Mouse (Mus musculus) forebrain, embryonic 15.5 days (tissue): ENCODE data around the gene Olfr533. TPM values are rescaled to one million over a fixed set of nuclear protein-coding genes. Genes with fewer than 3 reads are reported as not detected.
"Not testable (repeated sequence)": the region's sequence is repeated elsewhere in the genome, so short reads cannot be mapped to it uniquely, and the experiment has no call there.

ENCODE experiments used
- ATAC-seq: fragments of 200-750 bp; cut with Nextera tagmentation; replicated peaks from 2 replicates; pipeline ENCODE4 v1.8.0; 2017; ENCODE audit warnings: mild to moderate bottlenecking, moderate TSS enrichment, moderate library complexity
- H3K27ac ChIP-seq: fragments of 300-500 bp; sonication (generic); replicated peaks from 2 replicates; pipeline ENCODE4 v1.5.1; 2015; ENCODE audit warnings: mild to moderate bottlenecking, inconsistent platforms
- H3K27me3 ChIP-seq: fragments of 300-500 bp; sonication (generic); 2 replicates; pipeline ENCODE4 v1.6.1; 2015; ENCODE audit warnings: inconsistent platforms
- H3K36me3 ChIP-seq: fragments of 300-500 bp; sonication (generic); 2 replicates; pipeline ENCODE4 v1.6.1; 2015; ENCODE audit warnings: mild to moderate bottlenecking, inconsistent platforms
- H3K4me1 ChIP-seq: fragments of 300-500 bp; sonication (generic); 2 replicates; pipeline ENCODE4 v1.6.1; 2015; ENCODE audit warnings: inconsistent platforms
- H3K4me2 ChIP-seq: fragments of 300-500 bp; sonication (generic); replicated peaks from 2 replicates; pipeline ENCODE4 v1.6.1; 2015; ENCODE audit warnings: mild to moderate bottlenecking, inconsistent platforms
- H3K4me3 ChIP-seq: fragments of 300-500 bp; sonication (generic); 2 replicates; pipeline ENCODE4 v1.5.1; 2015; ENCODE audit warnings: mild to moderate bottlenecking, inconsistent platforms
- H3K9ac ChIP-seq: fragments of 300-500 bp; sonication (generic); replicated peaks from 2 replicates; pipeline ENCODE4 v1.6.1; 2015; ENCODE audit warnings: mild to moderate bottlenecking, inconsistent platforms
- H3K9me3 ChIP-seq: fragments of 300-500 bp; sonication (generic); 2 replicates; pipeline ENCODE4 v1.6.1; 2016; ENCODE audit warnings: inconsistent platforms
- WGBS: fragments of 180-500 bp; shearing (Covaris S2); methylation state at CpG from one replicate; pipeline ENCODE4 v1.1.7; 2015; ENCODE audit warnings: mixed read lengths; 5-methylcytosine and 5-hydroxymethylcytosine counted together
- polyA plus RNA-seq: library from polyadenylated mRNA; unstranded; fragments of >200 nt; fragmentation: Nextera tagmentation; extraction: Ambion mirVana; gene quantifications from 2 replicates; pipeline ENCODE4 v1.2.1, GENCODE M21; 2015

Gene Olfr533
- polyA plus RNA-seq = not detected in 2 replicates

DNA sequence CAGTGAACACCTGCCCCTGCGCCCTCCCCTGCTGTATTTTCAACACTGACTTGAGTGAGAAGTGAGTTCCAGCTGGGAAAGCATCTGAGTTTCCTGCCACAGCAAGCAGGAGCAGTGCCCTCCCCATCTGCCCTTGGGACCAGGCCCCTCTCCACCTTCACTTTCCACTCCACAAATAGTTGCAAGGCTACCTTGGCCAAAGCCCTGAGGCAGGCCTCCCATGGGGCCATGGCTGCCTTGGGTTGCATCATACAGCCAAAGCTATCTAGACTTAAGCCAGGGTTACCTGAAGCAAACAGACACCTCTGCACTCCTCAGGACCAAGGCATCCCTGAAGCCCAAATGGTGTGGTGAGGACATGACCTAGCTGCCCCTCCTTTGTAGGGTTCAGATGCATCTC is at the start of gene Olfr533:
Gene Olfr533 (plus strand): TSS at position 301 of the 400 bp plus-strand sequence.
- WGBS = 67% methylated on average over 1 of the region's 1 CpGs
- ATAC-seq, H3K9ac ChIP-seq: not testable (repeated sequence)

DNA sequence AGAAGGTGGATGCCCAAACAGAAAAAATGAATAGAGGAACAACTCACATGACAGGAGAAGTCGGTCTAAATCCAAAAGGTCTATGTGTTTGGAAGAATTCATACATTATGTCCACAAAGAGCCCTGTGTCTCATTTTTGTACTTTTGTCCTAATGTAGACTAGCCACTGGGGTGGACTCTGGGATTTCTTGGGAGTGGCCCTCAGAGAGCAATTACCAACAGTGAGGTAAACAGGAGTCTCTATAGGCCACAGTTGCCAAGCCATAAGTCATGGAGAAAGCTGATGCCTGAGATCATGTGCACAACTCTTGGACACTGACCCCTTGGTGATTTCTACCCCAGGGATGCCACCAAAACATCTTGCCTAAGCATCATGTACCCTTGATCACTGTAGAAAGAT is 41.6 kb upstream of the Olfr533 start, which contains the start of gene Olfr532:
Gene Olfr532 (minus strand): TSS at position 101 of the 400 bp plus-strand sequence.
- 89% methylated on average over 1 of the region's 1 CpGs for WGBS
- H3K4me2 ChIP-seq = no peak within 1 kb of the TSS

More for the DNA sequence above, at the start of gene Olfr533:
- H3K9me3 ChIP-seq, H3K36me3 ChIP-seq, H3K4me3 ChIP-seq, H3K27ac ChIP-seq, H3K27me3 ChIP-seq, H3K4me2 ChIP-seq, H3K4me1 ChIP-seq: not testable (repeated sequence)

DNA sequence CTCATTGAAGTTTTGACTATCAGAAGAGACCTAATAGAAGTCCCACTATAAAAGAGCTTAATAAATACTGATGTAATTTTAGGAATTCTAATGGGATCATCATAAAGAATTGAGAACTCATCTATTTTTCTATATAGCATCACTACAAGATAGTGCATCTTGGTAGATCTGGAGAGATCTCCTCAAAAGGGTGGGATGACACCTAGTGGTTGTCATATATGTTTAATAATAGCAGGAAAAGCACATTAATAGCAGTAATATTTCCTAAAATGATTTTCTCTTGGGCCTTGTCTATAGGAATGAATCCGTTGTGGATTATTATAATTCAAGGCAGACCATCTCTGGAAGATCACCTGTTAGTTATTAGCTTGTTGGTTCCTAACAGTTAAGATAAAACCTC is 20.0 kb upstream of the Olfr533 start:
- Histone ChIP-seq H3K4me3 (no peak overlapping the region), H3K27me3 (no peaks in the 10 kb centered on the region), H3K9me3 (no peaks in the 10 kb centered on the region), H3K27ac (no peak overlapping the region), H3K4me2 (no peak overlapping the region), H3K9ac (no peak overlapping the region), H3K4me1 (no peaks in the 10 kb centered on the region), H3K36me3 (no peaks in the 10 kb centered on the region)
- 78% methylated on average over 1 of the region's 1 CpGs for WGBS
- ATAC-seq = no peak

More for the DNA sequence above, 41.6 kb upstream of the Olfr533 start, which contains the start of gene Olfr532:
- Histone ChIP-seq H3K27me3 (no peaks in the 10 kb centered on the region), H3K9ac (no peak within 1 kb of the TSS), H3K4me3 (no peak within 1 kb of the TSS), H3K9me3 (no peaks in the 10 kb centered on the region), H3K27ac (no peak within 1 kb of the TSS), H3K36me3 (no peaks in the 10 kb centered on the region), H3K4me1 (no peaks in the 10 kb centered on the region)
- ATAC-seq = no peak

DNA sequence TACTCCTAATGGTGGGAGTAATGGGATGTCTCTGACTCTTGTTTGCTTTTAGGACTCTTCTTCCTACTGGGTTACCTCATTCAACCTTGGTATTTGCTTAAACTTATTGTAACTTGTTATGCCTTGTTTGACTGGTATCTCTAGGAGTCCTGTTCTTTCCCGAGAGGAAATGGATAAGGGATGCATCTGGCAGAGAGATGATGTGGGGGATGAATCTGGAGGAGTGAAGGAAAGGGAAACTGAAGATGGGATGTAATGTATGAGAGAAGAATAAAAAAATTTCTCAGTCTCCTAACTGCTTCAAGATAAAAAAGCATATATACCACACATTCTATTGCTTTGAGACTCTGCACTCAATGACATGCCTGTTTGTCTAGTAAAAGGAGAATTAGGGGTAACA is 14.7 kb downstream of the Olfr533 start:
- 76% methylated on average over 1 of the region's 1 CpGs for WGBS
- H3K27me3 ChIP-seq = no peaks in the 10 kb centered on the region
- H3K9ac ChIP-seq = no peak overlapping the region
- H3K4me2 ChIP-seq = no peak overlapping the region
- no peaks in the 10 kb centered on the region for H3K4me1 ChIP-seq
- no peak for ATAC-seq
- no peaks in the 10 kb centered on the region for H3K9me3 ChIP-seq
- no peak overlapping the region for H3K27ac ChIP-seq
- no peak overlapping the region for H3K4me3 ChIP-seq
- no peaks in the 10 kb centered on the region for H3K36me3 ChIP-seq

DNA sequence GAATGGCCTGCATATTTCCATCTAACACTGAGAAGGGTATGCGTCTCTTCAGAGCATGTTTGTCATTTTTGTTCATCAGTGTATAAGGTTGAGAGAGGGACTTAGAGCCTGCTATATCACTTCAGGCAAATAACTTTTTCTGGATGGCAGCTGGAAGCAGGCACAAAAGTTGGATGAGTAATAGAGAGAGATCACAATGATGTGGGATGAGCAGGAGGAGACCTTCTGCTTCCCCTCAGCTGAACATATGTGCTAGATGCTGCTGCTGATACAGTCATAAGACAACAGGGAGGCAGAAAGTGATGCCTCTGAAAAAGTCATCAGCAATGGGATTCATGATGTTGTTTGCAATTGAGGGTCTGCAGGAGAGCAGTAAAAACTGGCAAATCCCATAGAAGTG is 15.6 kb downstream of the Olfr533 start:
- 88% methylated on average over 1 of the region's 1 CpGs for WGBS
- no peak for ATAC-seq
- H3K27ac ChIP-seq = no peak overlapping the region
- H3K9ac ChIP-seq = no peak overlapping the region
- no peak overlapping the region for H3K4me2 ChIP-seq
- H3K36me3 ChIP-seq = no peaks in the 10 kb centered on the region
- H3K27me3 ChIP-seq = no peaks in the 10 kb centered on the region
- H3K4me1 ChIP-seq = no peaks in the 10 kb centered on the region
- no peaks in the 10 kb centered on the region for H3K9me3 ChIP-seq
- H3K4me3 ChIP-seq = no peak overlapping the region

DNA sequence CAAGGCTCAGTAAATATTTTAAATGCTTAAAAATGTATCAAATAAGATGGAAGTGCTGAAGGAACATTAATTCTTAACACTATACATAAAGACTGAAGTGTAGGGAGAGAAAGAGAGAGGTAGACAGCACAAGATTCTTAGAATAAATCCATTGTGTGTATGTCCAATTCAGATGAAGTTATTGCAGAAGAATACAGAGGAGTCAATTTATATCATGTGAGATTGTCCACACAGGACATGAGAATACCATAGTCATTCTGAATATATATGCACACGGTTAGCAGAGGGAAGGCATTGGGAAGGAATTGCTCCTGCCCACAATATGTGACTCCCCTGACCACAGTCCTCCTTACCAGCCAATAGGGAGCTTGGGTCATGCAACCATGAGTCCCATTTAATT is 20.7 kb downstream of the Olfr533 start, which contains the start of gene Olfr535:
Gene Olfr535 (plus strand): TSS at position 301 of the 400 bp plus-strand sequence.
- Histone ChIP-seq H3K4me1 (no peaks in the 10 kb centered on the region), H3K27ac (no peak within 1 kb of the TSS), H3K4me2 (no peak within 1 kb of the TSS), H3K9ac (no peak within 1 kb of the TSS), H3K36me3 (no peaks in the 10 kb centered on the region), H3K4me3 (no peak within 1 kb of the TSS), H3K9me3 (no peaks in the 10 kb centered on the region), H3K27me3 (no peaks in the 10 kb centered on the region)
- ATAC-seq = no peak
- WGBS = 88% methylated on average over 1 of the region's 1 CpGs

DNA sequence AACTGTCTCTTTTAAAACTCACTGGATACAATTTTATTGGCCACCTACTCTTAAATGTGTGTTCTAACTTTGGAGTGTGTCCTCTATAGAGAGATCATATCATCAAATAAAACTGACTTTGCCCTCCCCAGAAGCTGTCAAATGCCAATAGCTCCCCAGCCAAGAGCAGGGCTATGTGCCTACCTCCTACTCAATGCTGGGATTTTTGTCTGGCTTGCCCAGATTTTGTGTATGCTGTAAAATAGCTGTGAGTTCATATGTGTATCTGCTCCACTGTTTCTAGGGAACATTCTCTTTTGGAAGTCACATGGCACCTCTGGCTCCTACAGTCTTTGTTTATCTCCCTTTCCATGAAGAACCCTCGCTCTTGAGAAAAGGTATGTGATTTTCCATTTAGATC is 25.8 kb downstream of the Olfr533 start:
- WGBS = 77% methylated on average over 1 of the region's 1 CpGs

DNA sequence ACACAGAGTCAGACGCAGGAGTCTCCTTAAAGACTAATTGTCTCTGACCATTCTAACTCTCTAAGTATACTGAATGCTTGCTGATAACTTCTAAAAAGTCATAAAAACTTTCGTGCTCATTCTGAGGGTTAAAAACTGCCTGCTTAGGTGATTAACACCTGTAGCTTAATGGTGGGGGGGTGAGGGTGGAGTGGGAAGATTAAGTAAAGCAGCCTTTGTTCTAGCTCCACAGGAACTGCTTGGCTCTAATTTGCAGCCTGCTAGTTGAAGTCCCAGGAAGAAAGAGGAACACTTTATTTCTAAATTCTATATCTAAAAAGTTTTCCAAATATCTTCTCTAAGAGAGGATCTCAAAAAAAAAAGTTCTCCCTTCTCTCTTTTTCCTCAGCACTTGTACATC is 31.1 kb downstream of the Olfr533 start:
- no peak for ATAC-seq
- Histone ChIP-seq H3K27me3 (no peaks in the 10 kb centered on the region), H3K4me3 (no peak overlapping the region), H3K4me1 (no peaks in the 10 kb centered on the region), H3K9ac (no peak overlapping the region), H3K4me2 (no peak overlapping the region), H3K27ac (no peak overlapping the region), H3K9me3 (no peaks in the 10 kb centered on the region), H3K36me3 (no peaks in the 10 kb centered on the region)
- WGBS = 28% methylated on average over 2 of the region's 2 CpGs

More for the DNA sequence above, 25.8 kb downstream of the Olfr533 start:
- ATAC-seq = no peak
- Histone ChIP-seq H3K4me1 (no peaks in the 10 kb centered on the region), H3K36me3 (no peaks in the 10 kb centered on the region), H3K9ac (no peak overlapping the region), H3K27ac (no peak overlapping the region), H3K4me3 (no peak overlapping the region), H3K4me2 (no peak overlapping the region), H3K9me3 (no peaks in the 10 kb centered on the region), H3K27me3 (no peaks in the 10 kb centered on the region)

DNA sequence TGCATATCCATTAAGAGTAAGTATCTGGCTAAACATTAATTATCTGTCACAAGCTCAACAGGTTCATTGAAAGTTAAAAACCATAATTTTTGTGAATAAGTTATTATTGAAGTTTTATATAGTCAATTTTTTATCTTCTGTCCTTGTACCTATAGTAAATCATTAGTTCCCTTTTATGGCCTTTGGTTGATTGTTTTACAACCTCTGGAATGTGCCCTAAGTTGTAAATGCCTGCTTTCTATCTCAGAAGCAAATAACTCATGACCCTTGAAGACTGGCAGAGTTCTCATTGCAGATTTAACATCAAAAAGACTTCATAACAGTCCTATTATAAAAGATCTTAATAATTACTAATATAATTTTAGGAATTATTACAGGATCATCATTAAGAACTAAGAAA is 31.5 kb downstream of the Olfr533 start:
- no peaks in the 10 kb centered on the region for H3K4me1 ChIP-seq
- H3K4me2 ChIP-seq = no peak overlapping the region
- H3K4me3 ChIP-seq = no peak overlapping the region
- no peaks in the 10 kb centered on the region for H3K27me3 ChIP-seq
- H3K9ac ChIP-seq = no peak overlapping the region
- H3K36me3 ChIP-seq = no peaks in the 10 kb centered on the region
- no peak for ATAC-seq
- no peaks in the 10 kb centered on the region for H3K9me3 ChIP-seq
- H3K27ac ChIP-seq = no peak overlapping the region

DNA sequence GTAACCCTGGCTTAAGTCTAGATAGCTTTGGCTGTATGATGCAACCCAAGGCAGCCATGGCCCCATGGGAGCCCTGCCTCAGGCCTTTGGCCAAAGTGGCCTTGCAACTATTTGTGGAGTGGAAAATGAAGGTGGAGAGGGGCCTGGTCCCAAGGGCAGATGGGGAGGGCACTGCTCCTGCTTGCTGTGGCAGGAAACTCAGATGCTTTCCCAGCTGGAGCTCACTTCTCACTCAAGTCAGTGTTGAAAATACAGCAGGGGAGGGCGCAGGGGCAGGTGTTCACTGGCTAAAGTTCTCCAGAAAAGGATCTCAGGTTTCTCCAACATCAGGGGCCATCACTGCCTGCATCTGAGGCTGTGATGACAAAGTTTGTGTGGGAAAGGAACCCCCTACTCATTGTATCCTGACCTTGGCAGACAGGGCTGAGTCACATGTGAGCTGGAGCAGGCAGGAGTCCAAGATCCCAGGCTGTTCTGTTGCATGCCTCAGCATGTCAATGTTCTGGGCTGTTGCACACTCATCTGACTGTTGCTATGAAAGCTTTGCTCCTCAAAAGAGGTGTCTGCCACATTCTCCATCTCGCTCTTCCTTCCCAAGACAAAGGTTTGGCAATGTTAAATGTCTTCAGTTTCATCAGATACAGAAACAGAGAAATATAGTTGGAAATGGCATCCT is 44.3 kb downstream of the Olfr533 start, which contains the start of gene Olfr536:
Gene Olfr536 (minus strand): TSS at position 51 of the 676 bp plus-strand sequence.
- not testable (repeated sequence) for H3K4me2 ChIP-seq, H3K27me3 ChIP-seq, ATAC-seq, H3K9ac ChIP-seq, H3K9me3 ChIP-seq, H3K27ac ChIP-seq, H3K4me3 ChIP-seq, H3K36me3 ChIP-seq, H3K4me1 ChIP-seq
- WGBS = 80% methylated on average over 2 of the region's 2 CpGs

Other genes with a start within 250 kb of the Olfr533 start
- gene Cd163l1, start 245.1 kb upstream of the Olfr533 start, polyA plus RNA-seq = not detected in 2 replicates
- gene 5830411N06Rik, start 216.1 kb upstream of the Olfr533 start, polyA plus RNA-seq = not detected in 2 replicates
- not detected in 2 replicates for gene Olfr525, start 142.5 kb upstream of the Olfr533 start, polyA plus RNA-seq
- not detected in 2 replicates for gene Olfr527, start 129.4 kb upstream of the Olfr533 start, polyA plus RNA-seq
- not detected in 2 replicates for gene Olfr60, start 101.7 kb upstream of the Olfr533 start, polyA plus RNA-seq
- gene Olfr530, start 87.0 kb upstream of the Olfr533 start, polyA plus RNA-seq = not detected in 2 replicates
- gene Olfr531, start 60.5 kb upstream of the Olfr533 start, polyA plus RNA-seq = not detected in 2 replicates
- not detected in 2 replicates for gene Olfr532, start 41.7 kb upstream of the Olfr533 start, polyA plus RNA-seq
- not detected in 2 replicates for gene Olfr535, start 20.8 kb downstream of the Olfr533 start, polyA plus RNA-seq
- not detected in 2 replicates for gene Olfr536, start 44.0 kb downstream of the Olfr533 start, polyA plus RNA-seq
- gene Olfr538, start 104.5 kb downstream of the Olfr533 start, polyA plus RNA-seq = not detected in 2 replicates
- 0.03 TPM in 1 of 2 replicates, not detected in the other for gene Olfr46, start 137.9 kb downstream of the Olfr533 start, polyA plus RNA-seq
- not detected in 2 replicates for gene Olfr61, start 165.6 kb downstream of the Olfr533 start, polyA plus RNA-seq
- gene Olfr53, start 183.1 kb downstream of the Olfr533 start, polyA plus RNA-seq = not detected in 2 replicates
- gene Olfr539, start 196.6 kb downstream of the Olfr533 start, polyA plus RNA-seq = 0.01 TPM in 1 of 2 replicates, not detected in the other
- not detected in 2 replicates for gene Olfr45, start 218.6 kb downstream of the Olfr533 start, polyA plus RNA-seq
- gene Olfr541, start 233.9 kb downstream of the Olfr533 start, polyA plus RNA-seq = not detected in 2 replicates